Mouse (Mus musculus): ENCODE results near the gene Myo5c.

The Myo5c gene

GRCm38 (mm10) chr9:75275051-75275450 is 43.2 kb downstream of the Myo5c start:
- no peak for DNase-seq (ENCODE audit: low read depth in 2 of 2, low spot score in 2 of 2)

- peak; percentile 18 to 36 for DNase-seq (ENCODE audit: low read depth in 2 of 2, low spot score in 2 of 2)
These were observed 49.0 kb downstream of the Myo5c start for GRCm38 (mm10) chr9:75280814-75281213.

- DNase-seq (ENCODE audit: low read depth in 2 of 2, low spot score in 2 of 2): no peak
These were observed 50.4 kb downstream of the Myo5c start for GRCm38 (mm10) chr9:75282179-75282578.

GRCm38 (mm10) chr9:75282830-75283229 is 51.0 kb downstream of the Myo5c start:
- DNase-seq (ENCODE audit: low read depth in 2 of 2, low spot score in 2 of 2): peak in 1 of 2 experiments; percentile 16

GRCm38 (mm10) chr9:75283636-75284035 is 51.8 kb downstream of the Myo5c start:
- no peak for DNase-seq (ENCODE audit: low read depth in 2 of 2, low spot score in 2 of 2)

- no peak for DNase-seq (ENCODE audit: low read depth in 2 of 2, low spot score in 2 of 2)
These were observed 53.5 kb downstream of the Myo5c start for GRCm38 (mm10) chr9:75285363-75285762.

GRCm38 (mm10) chr9:75287636-75288035 is 55.8 kb downstream of the Myo5c start:
- no peak for DNase-seq (ENCODE audit: low read depth in 2 of 2, low spot score in 2 of 2)

- DNase-seq (ENCODE audit: low read depth in 2 of 2, low spot score in 2 of 2): no peak
These were observed 57.7 kb downstream of the Myo5c start for GRCm38 (mm10) chr9:75289545-75289944.

- peak in 1 of 2 experiments; percentile 12 for DNase-seq (ENCODE audit: low read depth in 2 of 2, low spot score in 2 of 2)
These were observed 67.5 kb downstream of the Myo5c start for GRCm38 (mm10) chr9:75299342-75299741.

- no peak for DNase-seq (ENCODE audit: low read depth in 2 of 2, low spot score in 2 of 2)
These were observed 71.2 kb downstream of the Myo5c start for GRCm38 (mm10) chr9:75303033-75303432.

GRCm38 (mm10) chr9:75303701-75304261 is 72.0 kb downstream of the Myo5c start:
- peak in 1 of 2 experiments; percentile 6 for DNase-seq (ENCODE audit: low read depth in 2 of 2, low spot score in 2 of 2)

- DNase-seq (ENCODE audit: low read depth in 2 of 2, low spot score in 2 of 2): no peak
These were observed 72.5 kb downstream of the Myo5c start for GRCm38 (mm10) chr9:75304286-75304685.

GRCm38 (mm10) chr9:75306126-75306898 is 74.5 kb downstream of the Myo5c start, which contains the start of gene Gnb5:
Gene Gnb5 (plus strand): TSS chr9:75306288.
- DNase-seq (ENCODE audit: low read depth in 2 of 2, low spot score in 2 of 2): no peak

GRCm38 (mm10) chr9:75307015-75307414 is 75.2 kb downstream of the Myo5c start:
- no peak for DNase-seq (ENCODE audit: low read depth in 2 of 2, low spot score in 2 of 2)

- DNase-seq (ENCODE audit: low read depth in 2 of 2, low spot score in 2 of 2): no peak
These were observed 76.8 kb downstream of the Myo5c start for GRCm38 (mm10) chr9:75308621-75309020.

GRCm38 (mm10) chr9:75312008-75312407 is 80.2 kb downstream of the Myo5c start:
- peak; percentile 65 to 78 for DNase-seq (ENCODE audit: low read depth in 2 of 2, low spot score in 2 of 2)

GRCm38 (mm10) chr9:75313138-75313831 is 81.5 kb downstream of the Myo5c start:
- no peak for DNase-seq (ENCODE audit: low read depth in 2 of 2, low spot score in 2 of 2)

- DNase-seq (ENCODE audit: low read depth in 2 of 2, low spot score in 2 of 2): peak; percentile 59 to 76
These were observed 82.2 kb downstream of the Myo5c start for GRCm38 (mm10) chr9:75313832-75314516.

GRCm38 (mm10) chr9:75314517-75315105 is 82.8 kb downstream of the Myo5c start:
- no peak for DNase-seq (ENCODE audit: low read depth in 2 of 2, low spot score in 2 of 2)

GRCm38 (mm10) chr9:75315238-75315637 is 83.4 kb downstream of the Myo5c start:
- DNase-seq (ENCODE audit: low read depth in 2 of 2, low spot score in 2 of 2): no peak

- DNase-seq (ENCODE audit: low read depth in 2 of 2, low spot score in 2 of 2): no peak
These were observed 85.0 kb downstream of the Myo5c start for GRCm38 (mm10) chr9:75316771-75317170.
